Mouse (Mus musculus) naive thymus-derived CD4-positive, alpha-beta T cell, adult 2 months (primary cell): ENCODE measurements around the gene Ptpn14.

ENCODE experiments used
- DNase-seq: peaks from one replicate; pipeline ENCODE4 v3.0.0-alpha.2; 2011; ENCODE audit warnings: low read depth

Ptpn14 gene

DNA sequence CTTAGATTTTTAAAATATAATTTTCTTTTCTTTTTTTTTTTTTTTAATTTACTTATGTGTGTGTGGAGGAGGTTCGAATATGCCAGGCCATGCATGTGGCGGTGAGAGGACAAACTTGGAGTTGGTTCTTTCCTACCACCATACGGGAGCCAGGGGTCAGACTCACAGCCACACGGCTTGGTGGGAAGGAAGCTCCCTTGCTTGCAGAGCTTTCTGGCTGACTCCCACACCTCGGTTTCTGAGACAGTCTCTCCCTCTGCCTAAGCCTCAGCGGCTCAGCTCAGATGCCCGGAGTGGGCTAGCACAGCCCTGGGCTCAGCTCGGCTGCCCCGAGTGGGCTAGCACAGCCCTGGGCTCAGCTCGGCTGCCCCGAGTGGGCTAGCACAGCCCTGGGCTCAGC lies 10.5 kb upstream of the Ptpn14 start:
- no peak for DNase-seq

DNA sequence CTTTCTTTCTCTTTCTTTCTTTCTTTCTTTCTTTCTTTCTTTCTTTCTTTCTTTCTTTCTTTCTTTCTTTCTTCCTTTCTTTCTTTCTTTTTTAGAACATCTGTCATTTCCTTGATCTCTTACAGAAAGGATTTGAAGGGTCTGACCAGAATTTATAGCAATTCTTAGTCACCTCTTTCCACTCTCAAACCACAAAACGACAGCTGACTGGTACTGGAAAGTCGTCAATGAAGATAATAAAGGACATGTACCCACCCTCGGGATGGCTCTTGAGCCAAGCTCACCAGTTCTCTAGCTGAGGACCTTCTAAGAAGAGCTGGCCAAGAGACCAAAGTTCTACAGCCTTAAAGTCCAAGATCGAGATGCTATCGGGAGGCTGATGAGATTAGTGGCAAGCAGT lies 9.5 kb upstream of the Ptpn14 start:
- no peak for DNase-seq

DNA sequence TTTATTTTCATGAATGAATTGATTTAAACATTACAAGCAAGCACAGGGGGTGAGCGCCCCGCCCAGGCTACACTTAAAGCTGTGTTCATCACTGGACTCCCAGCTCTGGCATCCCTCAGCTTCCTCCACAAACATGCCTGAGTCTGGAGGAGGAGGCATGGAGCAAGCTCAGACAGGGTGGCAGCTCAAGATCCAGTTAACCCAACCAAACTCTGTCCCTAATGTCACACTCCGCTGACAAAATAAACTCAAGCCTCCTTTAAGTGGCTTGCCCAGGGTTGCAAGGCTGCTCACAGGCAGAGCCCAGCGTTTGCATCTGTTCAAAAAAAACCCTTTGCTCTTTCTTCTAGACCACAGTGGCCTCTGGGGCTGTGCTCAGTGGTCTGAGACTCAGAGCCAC lies 1.9 kb upstream of the Ptpn14 start:
- DNase-seq = no peak

DNA sequence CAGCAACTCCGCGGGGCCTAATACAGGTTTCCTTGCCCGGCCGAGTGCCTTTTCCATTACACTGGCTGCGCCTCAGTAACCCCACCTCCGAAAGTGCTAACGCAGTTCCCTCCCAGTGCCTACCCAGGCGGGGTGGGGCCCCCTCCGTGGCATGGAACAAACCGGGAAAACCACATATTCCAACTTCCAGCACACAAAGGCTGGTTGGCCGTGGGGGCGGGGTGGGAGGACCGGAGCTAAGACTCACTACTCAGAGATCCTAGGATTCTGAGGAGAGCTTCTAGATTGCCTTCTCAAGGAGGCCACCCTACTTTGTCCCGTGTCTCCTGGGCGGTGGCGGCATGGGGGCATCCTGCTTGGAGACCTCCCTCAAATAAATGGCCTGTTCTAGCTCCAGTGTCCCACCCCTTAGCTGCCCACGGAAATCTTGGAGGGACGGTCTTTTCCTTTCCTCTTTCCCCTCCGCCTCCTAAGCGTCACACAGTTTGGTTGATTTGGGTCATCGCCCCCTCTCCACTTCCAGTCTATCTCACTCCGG lies 653 bp upstream of the Ptpn14 start:
- no peak for DNase-seq

DNA sequence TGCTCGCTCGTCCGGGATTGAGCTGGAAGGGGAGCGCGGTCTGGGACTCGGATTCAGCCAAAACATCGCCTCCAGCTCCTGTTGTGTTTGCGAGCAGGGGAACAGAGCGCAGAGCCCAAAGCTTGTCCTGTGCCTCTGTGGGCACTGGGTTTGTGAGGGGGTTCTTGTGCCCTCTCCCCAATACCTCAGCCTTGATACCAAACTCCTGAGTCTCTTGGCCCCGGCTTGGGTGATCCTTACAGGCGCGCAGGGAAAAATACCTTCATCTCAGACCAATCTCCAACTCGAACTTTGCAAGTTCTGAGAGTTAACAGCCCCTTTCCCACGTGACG lies 682 bp downstream of the Ptpn14 start:
- no peak for DNase-seq

DNA sequence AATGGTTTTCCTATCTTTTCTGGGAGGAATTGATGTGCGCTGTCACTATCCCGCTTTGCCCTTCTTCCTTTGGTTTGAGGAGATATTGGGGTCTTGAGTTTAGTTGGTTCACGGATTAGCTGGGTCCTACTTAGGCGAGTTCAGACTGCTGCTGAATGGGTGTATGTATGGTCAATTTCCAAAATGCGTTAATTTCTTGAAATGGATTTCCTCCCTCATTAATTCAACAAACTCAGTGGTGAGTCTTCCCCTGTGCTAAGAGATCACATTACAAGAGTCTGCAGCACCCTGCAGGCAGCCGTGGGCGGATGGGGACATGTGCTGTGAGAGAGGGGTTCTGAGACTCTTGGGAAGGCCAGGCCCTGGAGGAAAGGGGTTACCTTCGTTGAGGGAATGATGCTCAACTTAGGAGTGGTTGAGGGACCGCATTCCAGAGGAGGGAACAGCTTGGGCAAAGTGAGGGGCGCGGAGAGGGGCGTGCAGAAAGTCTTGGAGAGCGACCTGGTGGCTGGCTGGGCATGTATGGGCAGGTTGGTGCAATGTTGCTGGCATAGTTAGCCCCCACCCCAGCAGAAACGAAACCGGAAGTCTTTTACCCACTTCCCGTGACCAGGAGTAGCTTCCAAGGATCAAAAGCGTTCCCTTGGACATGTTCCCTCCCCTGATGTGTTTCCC lies 1.2 kb downstream of the Ptpn14 start:
- no peak for DNase-seq

DNA sequence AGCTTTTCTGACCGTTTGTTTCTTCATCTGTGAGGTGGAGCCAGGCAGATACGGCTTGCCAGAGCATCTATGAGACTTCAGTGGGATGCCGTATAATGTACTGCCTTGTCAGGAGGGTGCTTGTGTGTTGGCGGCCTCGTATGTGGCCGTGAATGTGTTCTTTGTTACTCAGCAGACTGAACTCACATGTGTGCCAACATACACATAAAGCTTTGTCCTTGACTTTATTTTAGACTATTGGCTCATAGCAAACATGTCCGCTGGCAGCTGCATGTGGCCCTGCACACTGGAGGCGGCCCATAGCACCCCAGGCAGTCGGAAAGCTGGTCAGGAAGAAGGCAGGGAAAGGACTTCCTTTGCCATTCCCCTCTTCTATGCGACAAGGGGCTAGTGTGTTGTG lies 3.6 kb downstream of the Ptpn14 start:
- DNase-seq = no peak

DNA sequence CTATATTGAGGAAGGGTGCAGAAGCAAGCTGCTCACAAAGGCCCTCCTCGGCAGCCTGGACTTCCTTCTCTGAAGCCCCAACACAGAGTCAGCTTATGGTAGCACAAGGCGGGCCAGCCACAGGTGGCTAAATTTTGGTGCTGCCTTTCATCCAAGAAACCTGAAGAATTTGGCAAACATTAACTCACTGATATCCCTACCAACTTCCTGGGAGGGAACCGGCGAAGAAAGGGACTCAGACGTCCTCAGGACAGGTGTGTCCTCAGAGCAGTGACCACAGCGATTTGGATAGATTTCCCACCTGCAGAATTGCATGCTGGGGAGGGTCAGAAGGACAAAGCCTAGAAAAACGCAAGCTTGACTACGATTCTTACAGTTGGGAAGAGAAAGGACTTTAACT lies 4.1 kb downstream of the Ptpn14 start:
- DNase-seq = no peak

DNA sequence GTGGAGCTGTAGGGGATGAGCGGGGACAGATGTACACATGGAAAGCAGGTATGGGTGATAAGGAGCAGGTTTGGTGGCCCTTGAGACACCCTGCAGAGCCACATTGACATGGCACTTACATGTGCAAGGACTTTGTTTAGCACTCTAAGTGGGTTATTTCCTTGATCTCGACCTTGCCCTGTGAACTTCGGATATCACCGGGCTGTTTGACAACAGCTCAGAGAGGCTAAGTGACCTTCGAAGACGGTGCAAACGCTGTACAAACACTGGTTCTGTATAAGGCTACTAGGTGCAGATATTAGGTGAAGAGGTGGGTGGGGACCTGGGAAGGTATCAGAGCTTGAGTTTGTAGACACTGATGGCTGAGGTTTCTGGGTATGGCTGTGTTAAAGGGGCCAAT lies 12.0 kb downstream of the Ptpn14 start:
- DNase-seq = no peak

DNA sequence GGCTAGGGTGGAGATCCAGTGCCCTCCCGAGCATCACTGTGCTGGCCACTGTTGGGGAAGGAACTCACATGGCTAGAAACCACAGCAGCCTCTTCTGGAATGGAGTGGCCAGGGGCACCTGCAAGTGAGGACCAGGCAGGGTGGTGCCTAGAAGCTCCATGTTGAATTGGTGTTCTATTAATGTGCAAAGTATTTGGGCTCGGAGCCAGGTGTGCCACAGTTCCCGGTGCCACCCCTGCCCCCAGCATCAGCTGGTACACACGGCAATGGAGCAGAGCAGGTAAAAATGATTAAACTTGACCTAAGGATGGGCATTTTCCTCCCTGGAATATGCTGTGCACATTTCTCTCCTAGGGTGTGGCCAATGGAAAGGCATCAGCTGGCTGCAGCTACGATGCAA lies 14.0 kb downstream of the Ptpn14 start:
- DNase-seq = no peak

DNA sequence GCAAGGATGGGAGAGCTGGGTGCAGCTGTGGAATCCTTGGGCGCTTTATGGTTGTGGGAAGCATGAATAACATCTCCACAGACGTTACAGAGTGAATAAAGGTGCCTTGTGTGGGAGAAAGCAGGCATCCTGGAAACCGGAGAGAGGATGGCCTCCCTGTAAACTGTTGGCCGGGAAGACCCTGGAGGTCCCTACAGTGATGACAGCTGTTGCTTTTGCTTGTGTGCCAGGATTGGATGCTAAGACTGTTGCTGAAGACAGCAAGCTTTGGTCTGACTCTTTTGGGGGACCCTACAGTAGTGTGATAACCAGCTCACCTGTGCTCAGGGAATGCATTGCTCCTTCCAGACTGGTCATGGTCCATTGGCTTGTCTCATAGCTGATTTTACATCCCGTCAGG lies 15.1 kb downstream of the Ptpn14 start:
- no peak for DNase-seq

DNA sequence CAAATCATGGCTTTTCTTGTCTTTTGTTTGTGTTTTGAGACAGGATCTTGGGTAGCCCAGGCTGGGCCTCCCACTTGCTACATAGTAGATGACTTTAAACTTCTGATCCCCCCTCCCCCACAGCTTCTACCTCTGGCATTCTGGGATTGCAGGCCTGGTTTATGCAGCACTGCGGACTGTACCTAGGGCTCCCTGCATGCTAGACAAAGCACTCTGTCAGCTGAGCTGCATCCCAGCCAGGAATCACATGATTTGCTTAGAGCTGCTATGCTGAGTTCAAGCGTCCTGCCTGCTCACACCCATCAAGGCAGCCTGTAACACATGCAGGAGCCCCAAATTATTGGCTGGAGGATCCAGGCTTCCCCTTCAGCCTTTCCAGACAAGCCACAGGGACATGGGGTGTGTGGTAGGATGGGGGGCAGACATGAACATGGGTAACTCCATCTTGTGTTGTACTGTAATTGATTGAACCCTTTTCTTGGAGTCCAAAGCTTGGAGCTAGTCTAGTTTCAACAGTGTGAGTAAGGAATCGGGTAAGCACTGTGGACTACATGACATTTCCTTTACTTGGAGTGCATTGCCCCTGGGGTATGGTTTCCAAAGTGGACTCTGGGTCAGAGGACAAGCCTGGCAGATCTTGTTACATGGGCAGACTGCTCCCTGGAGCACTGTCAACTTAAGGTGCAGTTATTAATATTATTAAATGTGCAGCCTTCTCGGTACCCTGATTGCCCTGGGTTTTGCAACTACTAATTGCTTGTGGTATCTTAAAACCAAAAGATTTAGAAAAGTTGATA lies 17.0 kb downstream of the Ptpn14 start:
- DNase-seq = no peak

DNA sequence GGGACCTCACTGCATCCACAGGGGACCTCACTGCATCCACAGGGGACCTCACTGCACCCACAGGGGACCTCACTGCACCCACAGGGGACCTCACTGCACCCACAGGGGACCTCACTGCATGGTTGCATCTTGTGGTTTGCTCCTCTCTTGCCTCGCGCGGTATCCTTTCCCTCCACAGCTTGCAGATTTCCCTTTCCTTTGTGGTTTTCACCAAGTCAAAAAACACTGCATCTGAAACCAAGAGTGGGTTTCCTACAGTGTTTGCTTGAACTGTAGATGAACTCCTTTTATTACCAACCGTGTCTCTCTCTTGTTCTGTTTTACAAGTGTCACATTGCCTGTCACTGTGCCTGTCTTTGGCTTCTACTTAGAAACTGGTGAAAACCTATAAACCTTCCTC lies 18.5 kb downstream of the Ptpn14 start:
- DNase-seq = peak; percentile 6

DNA sequence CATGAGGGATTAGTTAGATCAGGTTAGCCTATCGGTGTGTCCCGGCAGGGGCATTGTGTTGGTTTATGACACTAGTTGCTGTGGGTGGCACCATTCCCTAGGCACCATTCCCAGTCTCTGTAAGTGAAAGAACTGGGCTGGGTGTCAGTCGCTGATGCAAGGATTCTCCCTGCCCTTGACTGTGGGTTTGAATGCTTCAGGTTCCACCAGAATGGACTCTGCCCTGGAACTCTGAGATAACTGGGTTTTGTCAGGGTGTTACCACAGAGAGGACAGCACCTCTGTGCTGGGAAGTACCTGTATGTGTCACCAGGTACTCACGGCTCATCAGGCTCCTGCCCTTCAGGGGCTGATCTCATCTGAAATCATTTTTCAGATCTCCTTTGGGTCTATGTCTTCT lies 21.7 kb downstream of the Ptpn14 start:
- DNase-seq = no peak

DNA sequence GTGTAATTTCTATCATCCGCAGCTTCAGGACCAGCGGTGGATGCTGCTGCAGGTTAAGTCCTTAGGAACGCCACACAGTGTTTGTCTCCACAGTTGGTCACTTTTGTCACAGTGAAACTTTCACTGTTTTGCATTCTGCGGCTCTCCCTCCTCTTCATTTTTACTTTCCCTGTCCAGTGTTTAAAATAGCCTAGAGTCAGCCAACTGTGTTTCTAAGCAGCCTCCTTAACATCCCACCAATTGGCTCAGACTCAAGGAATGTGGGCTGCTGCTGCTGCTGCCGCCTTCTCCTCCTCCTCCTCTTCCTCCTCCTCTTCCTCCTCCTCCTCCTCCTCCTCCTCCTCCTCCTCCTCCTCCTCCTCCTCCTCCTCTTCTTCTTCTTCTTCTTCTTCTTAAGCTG lies 22.2 kb downstream of the Ptpn14 start:
- no peak for DNase-seq

DNA sequence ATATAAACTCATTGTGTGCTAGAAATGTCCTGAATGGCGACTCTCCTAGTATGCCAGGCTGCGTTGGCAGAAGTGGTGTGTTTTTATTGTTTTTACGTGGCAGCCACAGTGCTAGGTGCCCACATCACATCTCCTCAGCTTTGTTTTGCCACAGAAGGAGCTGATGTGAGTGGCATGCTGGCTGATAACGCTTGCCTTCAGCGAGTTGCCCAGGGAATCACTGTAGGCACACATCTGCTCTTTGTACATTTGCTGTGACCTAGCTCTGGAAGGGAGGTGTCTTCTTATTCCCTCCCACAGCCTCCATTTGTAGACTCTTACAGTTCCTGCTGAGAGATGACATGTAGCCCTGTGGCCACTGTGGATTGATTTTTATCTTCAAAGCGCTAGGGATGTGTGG lies 24.2 kb downstream of the Ptpn14 start:
- no peak for DNase-seq

DNA sequence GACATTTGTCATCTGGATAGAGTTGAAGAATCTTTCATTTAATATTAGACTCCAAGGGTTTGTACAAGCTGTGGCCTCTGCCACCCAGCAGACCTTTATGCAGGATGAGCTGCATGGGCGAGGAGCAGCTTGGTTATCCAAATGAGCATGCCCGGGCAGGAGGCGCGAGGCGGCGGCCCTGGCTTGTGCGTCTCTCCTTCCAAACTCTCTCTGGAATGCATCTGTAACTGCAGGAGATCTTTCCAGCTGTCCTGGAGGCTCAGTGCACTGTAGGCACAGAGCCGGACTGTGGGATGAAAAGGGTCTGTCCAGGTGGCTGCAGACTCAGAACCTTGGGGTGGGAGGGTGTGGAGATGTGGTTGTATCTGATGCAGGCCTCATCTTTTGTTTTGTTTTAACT lies 27.0 kb downstream of the Ptpn14 start:
- no peak for DNase-seq

DNA sequence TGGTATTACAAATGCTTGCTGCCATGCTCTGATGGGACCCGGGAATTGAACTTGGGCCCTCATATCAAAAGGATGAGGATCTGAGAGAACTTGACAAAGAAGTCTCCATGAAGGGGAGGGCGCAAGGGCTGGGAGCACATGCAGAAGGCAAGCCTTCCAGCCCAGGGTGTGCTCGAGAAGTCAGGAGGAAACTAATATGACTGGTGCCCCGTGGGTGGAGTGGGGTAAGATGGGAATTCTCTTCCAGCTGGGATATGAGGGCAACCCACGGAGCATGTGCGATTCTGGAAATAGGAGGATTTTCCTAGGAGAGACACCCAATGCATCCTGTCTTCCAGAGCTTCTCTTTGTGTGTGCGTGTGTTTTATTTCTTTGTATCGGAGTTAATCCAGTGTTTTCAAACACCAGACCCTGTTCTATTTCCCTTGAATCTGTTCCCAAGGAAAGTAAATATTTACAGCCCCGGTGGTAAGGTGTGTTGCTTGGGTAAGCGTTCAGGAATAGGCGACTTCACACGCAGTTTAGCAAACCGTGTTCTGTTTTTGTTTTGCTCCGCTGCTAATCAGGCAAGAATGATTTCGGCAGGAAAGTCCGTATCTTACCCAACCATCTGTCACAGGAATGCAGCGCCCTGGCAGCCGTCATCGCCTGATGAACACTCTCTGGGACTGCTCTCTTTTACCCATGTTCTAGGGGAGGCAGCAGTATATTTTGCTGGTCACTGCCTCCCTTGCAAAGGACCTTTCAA lies 28.4 kb downstream of the Ptpn14 start:
- no peak for DNase-seq

DNA sequence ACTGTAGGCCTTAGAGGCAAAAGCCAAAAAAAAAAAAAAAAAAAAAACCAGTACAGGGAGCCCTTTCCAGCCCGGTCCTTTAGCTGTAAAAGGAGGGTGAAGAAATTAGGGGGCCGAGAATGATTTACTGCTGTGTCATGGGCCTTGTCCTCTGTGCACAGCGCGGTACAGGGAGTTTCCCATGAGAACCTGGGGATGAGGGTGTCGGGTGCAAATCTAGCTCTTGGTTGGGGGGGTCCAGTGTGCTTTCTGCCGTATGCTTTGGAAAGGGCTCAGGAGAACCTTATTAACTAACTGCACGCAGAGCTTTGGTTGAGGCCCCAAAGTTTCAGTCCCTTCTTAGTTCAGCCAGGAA lies 29.0 kb downstream of the Ptpn14 start:
- no peak for DNase-seq

DNA sequence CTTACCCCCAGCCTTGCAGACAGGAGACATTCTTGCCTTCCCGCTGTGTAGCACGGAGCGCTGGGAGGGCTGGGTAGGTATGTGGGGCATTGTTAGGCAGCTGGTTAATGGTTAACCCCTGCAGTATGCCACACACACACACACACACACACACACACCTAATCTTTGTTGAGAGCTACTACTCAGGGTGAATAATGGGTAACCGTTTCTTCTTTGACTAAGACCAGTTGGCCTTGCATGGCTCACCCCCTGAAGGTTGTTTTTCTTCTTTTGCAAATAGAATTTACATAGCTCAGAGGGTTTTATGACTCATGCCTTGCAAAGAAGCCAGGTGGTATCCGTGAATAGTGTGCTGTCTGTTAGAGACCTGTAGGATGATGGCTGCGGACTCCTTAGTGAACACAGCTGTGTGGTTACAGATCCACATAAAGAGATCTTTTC lies 33.5 kb downstream of the Ptpn14 start:
- no peak for DNase-seq

DNA sequence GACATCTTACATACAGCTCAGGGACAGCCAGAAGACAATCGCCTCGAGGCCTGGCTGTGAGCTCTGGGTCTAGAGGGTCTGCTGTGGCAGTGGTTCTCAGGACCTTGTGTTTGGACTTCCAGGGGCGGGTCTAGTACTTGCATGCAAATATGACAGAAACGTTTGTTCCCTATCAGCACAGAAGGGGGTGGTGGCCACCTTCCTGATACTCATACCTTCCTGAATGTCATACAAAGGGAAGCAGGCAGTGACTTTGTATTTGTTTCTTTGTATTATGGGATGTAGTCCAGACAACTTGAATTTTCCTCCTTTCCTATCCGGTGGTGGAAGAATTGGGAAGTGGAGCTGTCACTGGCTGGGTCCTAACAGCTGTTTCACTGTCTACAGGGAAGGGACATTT lies 36.2 kb downstream of the Ptpn14 start:
- no peak for DNase-seq

DNA sequence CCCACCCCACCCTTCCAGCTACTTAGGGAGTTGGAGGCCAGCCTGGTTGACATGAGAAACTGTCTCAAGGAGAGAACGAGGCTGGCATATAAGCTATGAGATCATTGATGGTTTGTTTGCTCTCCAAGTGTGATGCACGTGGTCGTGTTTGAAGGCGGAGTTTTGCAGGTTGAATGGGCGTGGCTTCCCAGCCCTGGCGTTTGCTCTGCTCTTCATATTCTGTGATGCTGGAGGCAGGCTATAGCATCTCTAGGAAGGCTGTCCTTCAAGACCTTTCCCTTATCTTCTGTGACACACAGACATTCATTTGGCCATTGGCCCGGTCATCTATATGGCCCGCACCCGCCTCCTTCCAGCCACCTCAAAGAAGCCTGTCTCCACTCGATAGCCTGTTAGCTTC lies 39.1 kb downstream of the Ptpn14 start:
- DNase-seq = no peak

DNA sequence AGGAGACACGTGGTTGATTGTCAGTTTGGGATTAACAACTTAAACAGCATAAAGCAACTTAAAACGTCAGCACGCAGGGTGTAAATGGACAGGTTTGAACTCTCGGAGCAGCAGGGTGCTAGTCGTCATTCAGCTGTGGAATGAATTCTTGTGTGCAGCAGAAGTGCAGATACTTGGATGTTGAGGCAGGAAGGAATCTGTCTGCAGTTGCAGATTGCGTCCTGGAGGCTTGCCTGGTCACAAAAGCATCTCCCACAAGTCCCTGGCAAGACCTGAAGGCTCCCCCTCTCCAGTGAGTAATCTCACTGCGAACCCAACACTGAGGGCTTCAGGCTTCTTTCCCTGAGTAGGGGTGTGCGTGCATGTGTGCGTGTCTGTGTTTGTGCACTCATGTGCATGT lies 39.8 kb downstream of the Ptpn14 start:
- no peak for DNase-seq
